In genomic region chr12:13181721-13182120, GRCm38 (mm10) we compare ENCODE assay signal across 20 mouse cellular contexts.
DNase-seq lines count a peak whose midpoint lies in the region; ATAC-seq and TF ChIP-seq lines count a peak whose summit lies in the region.
"Had no signal": no experiment of that assay in that cellular context is flagged by ENCODE, and none has a peak within 500 bp of the region (broad histone marks: within the 10 kb centered on the region; RNA-seq: fewer than 3 reads in every experiment).

No protein-coding gene starts in this region.

- no peak overlapping the region for H3K9ac ChIP-seq in heart, embryonic 13.5 days
- no peak overlapping the region for H3K9ac ChIP-seq in heart, embryonic 12.5 days
- H3K9ac ChIP-seq in kidney, postnatal 0 days (ENCODE audit: low read depth, low read length), result no peak overlapping the region
- no peak overlapping the region for H3K9ac ChIP-seq in limb, embryonic 12.5 days (replicated peaks)
- no peak overlapping the region for H3K9ac ChIP-seq in liver, postnatal 0 days (replicated peaks)
- H3K9ac ChIP-seq: hindbrain, embryonic 15.5 days; neural tube, embryonic 13.5 days had no signal

- H3K4me2 ChIP-seq in heart, embryonic 13.5 days, result no peak overlapping the region
- no peak overlapping the region for H3K4me2 ChIP-seq in heart, embryonic 12.5 days
- no peak overlapping the region for H3K4me2 ChIP-seq in kidney, postnatal 0 days (ENCODE audit: low read length)
- no peak overlapping the region for H3K4me2 ChIP-seq in limb, embryonic 12.5 days
- H3K4me2 ChIP-seq in liver, postnatal 0 days (ENCODE audit: low read depth, low read length), result no peak overlapping the region
- H3K4me2 ChIP-seq: hindbrain, embryonic 15.5 days; neural tube, embryonic 13.5 days had no signal

- peak overlapping the region; percentile 56 for H3K27ac ChIP-seq in heart, embryonic 13.5 days (replicated peaks)
- no peak overlapping the region for H3K27ac ChIP-seq in heart, embryonic 12.5 days (ENCODE audit: poor library complexity, severe bottlenecking)
- H3K27ac ChIP-seq in kidney, postnatal 0 days, result peak overlapping the region; percentile 50
- peak overlapping the region; percentile 77 for H3K27ac ChIP-seq in limb, embryonic 12.5 days
- no peak overlapping the region for H3K27ac ChIP-seq in liver, postnatal 0 days (ENCODE audit: low read depth)
- H3K27ac ChIP-seq: hindbrain, embryonic 15.5 days; macrophage; neural tube, embryonic 13.5 days had no signal

- WGBS in heart, embryonic 13.5 days, result 68% methylated on average over 6 of the region's 6 CpGs
- 61% methylated on average over 6 of the region's 6 CpGs for WGBS in heart, embryonic 12.5 days
- WGBS in kidney, postnatal 0 days, result 72% methylated on average over 6 of the region's 6 CpGs
- 57% methylated on average over 6 of the region's 6 CpGs for WGBS in limb, embryonic 12.5 days
- 82% methylated on average over 6 of the region's 6 CpGs for whole genome bisulfite sequencing in liver, postnatal 0 days (ENCODE audit: insufficient replicate concordance)

- no peak for ATAC-seq in heart, embryonic 13.5 days (ENCODE audit: extremely low read depth, insufficient number of reproducible peaks, low FRiP score, low TSS enrichment)
- ATAC-seq in heart, embryonic 12.5 days (ENCODE audit: insufficient number of reproducible peaks, low FRiP score), result no peak
- no peak for ATAC-seq in kidney, postnatal 0 days (replicated peaks; ENCODE audit: low FRiP score, low read depth)
- ATAC-seq in limb, embryonic 12.5 days (ENCODE audit: insufficient number of reproducible peaks, insufficient read depth, low FRiP score, low TSS enrichment, low read depth), result no peak
- ATAC-seq in liver, postnatal 0 days, result no peak

- no peaks in the 10 kb centered on the region for H3K27me3 ChIP-seq in heart, embryonic 13.5 days (replicated peaks)
- no peaks in the 10 kb centered on the region for H3K27me3 ChIP-seq in heart, embryonic 12.5 days (replicated peaks)
- no peaks in the 10 kb centered on the region for H3K27me3 ChIP-seq in kidney, postnatal 0 days (ENCODE audit: insufficient read depth, low read length)
- H3K27me3 ChIP-seq in limb, embryonic 12.5 days, result peaks cover 10% of the 10 kb centered on the region; the same call in 1 of the 2 replicates
- H3K27me3 ChIP-seq in liver, postnatal 0 days (ENCODE audit: insufficient read depth, low read length), result no peaks in the 10 kb centered on the region
- H3K27me3 ChIP-seq: CH12.LX; hindbrain, embryonic 15.5 days; neural tube, embryonic 13.5 days had no signal

- H3K36me3 ChIP-seq in heart, embryonic 13.5 days, result no peaks in the 10 kb centered on the region
- H3K36me3 ChIP-seq in heart, embryonic 12.5 days, result no peaks in the 10 kb centered on the region
- no peaks in the 10 kb centered on the region for H3K36me3 ChIP-seq in kidney, postnatal 0 days (ENCODE audit: insufficient read depth, low read length)
- no peaks in the 10 kb centered on the region for H3K36me3 ChIP-seq in limb, embryonic 12.5 days
- H3K36me3 ChIP-seq in liver, postnatal 0 days (replicated peaks; ENCODE audit: insufficient read depth, low read length), result no peaks in the 10 kb centered on the region
- H3K36me3 ChIP-seq: hindbrain, embryonic 15.5 days; neural tube, embryonic 13.5 days had no signal

- peaks cover 47% of the 10 kb centered on the region for H3K4me1 ChIP-seq in heart, embryonic 13.5 days
- H3K4me1 ChIP-seq in heart, embryonic 12.5 days (replicated peaks), result peaks cover 36% of the 10 kb centered on the region
- H3K4me1 ChIP-seq in kidney, postnatal 0 days (replicated peaks; ENCODE audit: insufficient read depth, low read length), result peaks cover 16% of the 10 kb centered on the region; the same call in 1 of the 2 replicates
- peaks cover 67% of the 10 kb centered on the region for H3K4me1 ChIP-seq in limb, embryonic 12.5 days (replicated peaks)
- H3K4me1 ChIP-seq in liver, postnatal 0 days (ENCODE audit: insufficient read depth), result peaks cover 17% of the 10 kb centered on the region

- H3K9me3 ChIP-seq in heart, embryonic 13.5 days, result no peaks in the 10 kb centered on the region
- no peaks in the 10 kb centered on the region for H3K9me3 ChIP-seq in heart, embryonic 12.5 days (replicated peaks)
- no peaks in the 10 kb centered on the region for H3K9me3 ChIP-seq in kidney, postnatal 0 days (replicated peaks; ENCODE audit: low read length)
- H3K9me3 ChIP-seq in limb, embryonic 12.5 days, result no peaks in the 10 kb centered on the region
- H3K9me3 ChIP-seq in liver, postnatal 0 days (ENCODE audit: low read length), result no peaks in the 10 kb centered on the region
- H3K9me3 ChIP-seq: hindbrain, embryonic 15.5 days; neural tube, embryonic 13.5 days had no signal

- TF ChIP-seq CTCF in kidney, postnatal 0 days (IDR thresholded peaks at IDR 0.05; ENCODE audit: low read depth), result peak; percentile 31; the same call in 1 of the 2 replicates
- TF ChIP-seq CTCF in liver, postnatal 0 days (IDR thresholded peaks at IDR 0.05; ENCODE audit: low read depth), result 0 out of 2 replicates have a peak, but pooled peaks have one; percentile 12

- DNase-seq in kidney, postnatal 0 days (ENCODE audit: low spot score), result no peak
- DNase-seq in kidney, adult 8-10 months, result no peak
- DNase-seq in liver, postnatal 0 days, result no peak
- no peak for DNase-seq in gastrocnemius, adult 8-10 months (ENCODE audit: low spot score in 2 of 2)
- DNase-seq: adrenal gland, postnatal 25 days; cerebellum, adult 18-20 months; cerebellum, postnatal 36 days; gastrocnemius, postnatal 10 days; heart, adult 18-20 months; heart, postnatal 14 days; spleen, adult 18-20 months; thymus, adult 18-20 months; thymus, postnatal 4 days had no signal

- H3K4me3 ChIP-seq in heart, embryonic 13.5 days, result no peak overlapping the region
- H3K4me3 ChIP-seq in heart, embryonic 12.5 days, result no peak overlapping the region
- no peak overlapping the region for H3K4me3 ChIP-seq in kidney, postnatal 0 days (replicated peaks; ENCODE audit: low read depth, low read length)
- H3K4me3 ChIP-seq in limb, embryonic 12.5 days (replicated peaks), result no peak overlapping the region
- no peak overlapping the region for H3K4me3 ChIP-seq in liver, postnatal 0 days (ENCODE audit: low read depth, low read length)
- H3K4me3 ChIP-seq: hindbrain, embryonic 15.5 days; neural tube, embryonic 13.5 days had no signal

- TF ChIP-seq EP300 in liver, postnatal 0 days (IDR thresholded peaks at IDR 0.05; ENCODE audit: low read depth), result no peak

Comparison
In these comparisons a context has a peak if more than half of its experiments do, and no peak if none do; other contexts are left out.
1. H3K27ac ChIP-seq: peak in heart, embryonic 13.5 days (single experiment), kidney, postnatal 0 days (single experiment) and limb, embryonic 12.5 days (single experiment); none in heart, embryonic 12.5 days (single experiment) and liver, postnatal 0 days (single experiment).